In the genomic region with DNA sequence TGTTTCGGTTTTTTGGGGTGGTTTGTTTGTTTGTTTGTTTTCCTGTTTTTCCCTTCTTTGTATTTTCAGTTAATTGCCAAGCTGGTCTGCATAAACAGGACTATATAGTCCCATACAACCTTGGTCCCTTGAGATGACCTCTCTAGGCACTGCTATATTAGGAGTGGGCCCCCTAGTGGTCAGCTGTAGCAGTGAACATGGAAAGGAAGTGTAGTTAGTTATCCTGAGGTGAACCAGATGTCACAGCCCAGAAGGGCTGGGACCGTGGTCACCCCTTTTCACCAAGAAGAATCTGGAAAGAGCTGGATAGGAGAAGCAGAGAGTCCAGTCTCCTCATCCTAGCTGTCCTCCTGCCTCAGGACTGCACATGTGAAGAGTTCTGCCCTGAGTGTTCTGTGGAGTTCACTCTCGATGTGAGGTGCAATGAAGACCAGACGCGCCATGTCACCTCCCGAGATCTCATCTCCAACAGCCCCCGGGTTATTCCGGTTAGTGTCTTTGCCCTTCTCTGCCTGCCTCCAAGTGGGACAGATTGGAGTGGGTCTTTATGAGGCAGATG, we compare ENCODE assay signal across 10 mouse cellular contexts. TPM values are rescaled to one million over a fixed set of nuclear protein-coding genes. Genes with fewer than 3 reads are reported as not detected.
DNase-seq lines count a peak whose midpoint lies in the region; TF ChIP-seq lines count a peak whose summit lies in the region.
"Had no signal": no experiment of that assay in that cellular context is flagged by ENCODE, and none has a peak within 500 bp of the region (broad histone marks: within the 10 kb centered on the region; RNA-seq: fewer than 3 reads in every experiment).

No protein-coding gene starts in this region.

- peak; percentile 65 for DNase-seq in cerebellum, adult 9-10 months
- no peak for DNase-seq in cerebellum, adult 11 months
- DNase-seq in testis, postnatal 14 days (ENCODE audit: low spot score) = no peak
- peak; percentile 79 for DNase-seq in embryo, embryonic 11 days
- peak; percentile 58 to 79 for DNase-seq in kidney, adult 8-10 months
- DNase-seq in lung, postnatal 36 days = peak; percentile 87
- DNase-seq in testis, postnatal 10 days (ENCODE audit: low spot score) = peak; percentile 83

- no peaks in the 10 kb centered on the region; the same call in none of the 2 replicates for H3K36me3 ChIP-seq in testis, adult 2 months (ENCODE audit: control insufficient read depth, insufficient read depth, low read length)

- TF ChIP-seq POLR2A in testis, adult 2 months (IDR thresholded peaks at IDR 0.05; ENCODE audit: control insufficient read depth, low read depth, low read length) = no peak

- no peak overlapping the region for H3K4me3 ChIP-seq in testis, adult 2 months (ENCODE audit: control insufficient read depth, low read depth, low read length)
- H3K4me3 ChIP-seq: heart, embryonic 15.5 days; myocyte had no signal

- no peak overlapping the region for H3K27ac ChIP-seq in testis, adult 2 months (ENCODE audit: control insufficient read depth, insufficient read depth, low read depth, low read length)
- H3K27ac ChIP-seq: heart, embryonic 15.5 days had no signal

- no peaks in the 10 kb centered on the region; the same call in 1 of the 2 replicates for H3K4me1 ChIP-seq in testis, adult 2 months (ENCODE audit: control insufficient read depth, insufficient read depth, low read length)

- H3K27me3 ChIP-seq in testis, adult 2 months (ENCODE audit: control insufficient read depth, insufficient read depth, low read length) = no peaks in the 10 kb centered on the region
- H3K27me3 ChIP-seq: heart, embryonic 15.5 days had no signal

- TF ChIP-seq CTCF in testis, adult 2 months (IDR thresholded peaks at IDR 0.05; ENCODE audit: control insufficient read depth, insufficient read depth, insufficient replicate concordance, low read depth, low read length) = peak; percentile 24; the same call in 1 of the 2 replicates

RNA-seq across cellular contexts. Expression of gene Polr2c, which starts 4.2 kb away (rescaled TPM):
- 54.8 and 58.9 TPM in 2 replicates for polyA plus RNA-seq in testis, adult 2 months (2012; rRNA removed)

RNA-seq across cellular contexts. Expression of gene Dok4, which starts 14.7 kb away (rescaled TPM):
- polyA plus RNA-seq in testis, adult 2 months (2012; rRNA removed) = 1.5 and 1.6 TPM in 2 replicates

RNA-seq across cellular contexts. Expression of gene Ciapin1, which starts 23.3 kb away (rescaled TPM):
- polyA plus RNA-seq in testis, adult 2 months (2012; rRNA removed) = 58.3 and 77.3 TPM in 2 replicates

RNA-seq across cellular contexts. Expression of gene Coq9, which starts 23.3 kb away (rescaled TPM):
- 52.1 and 74.1 TPM in 2 replicates for polyA plus RNA-seq in testis, adult 2 months (2012; rRNA removed)

RNA-seq across cellular contexts. Expression of gene Ccl17, which starts 51.2 kb away (rescaled TPM):
- 2.0 and 2.7 TPM in 2 replicates for polyA plus RNA-seq in testis, adult 2 months (2012; rRNA removed)

Comparison
In these comparisons a context has a peak if more than half of its experiments do, and no peak if none do; other contexts are left out.
1. DNase-seq: peak in cerebellum, adult 9-10 months (single experiment), embryo, embryonic 11 days (single experiment), kidney, adult 8-10 months (2 of 2), lung, postnatal 36 days (single experiment) and testis, postnatal 10 days (single experiment); none in cerebellum, adult 11 months (single experiment) and testis, postnatal 14 days (single experiment).